Mouse (Mus musculus) megakaryocyte-erythroid progenitor cell, adult 5-6 weeks (primary cell): ENCODE data around the gene Ppp1r36. TPM values are rescaled to one million over a fixed set of nuclear protein-coding genes. Genes with fewer than 3 reads are reported as not detected.

Experiments
- ATAC-seq: replicated peaks from 2 replicates; pipeline ENCODE4 v1.8.0; 2016; ENCODE audit warnings: mild to moderate bottlenecking, inconsistent platforms; ENCODE audit not compliant: severe bottlenecking, poor library complexity, low FRiP score, low TSS enrichment
- total RNA-seq, 2 experiments: library from RNA; stranded (forward) in 1 of 2; stranded (reverse) in 1 of 2; fragments of 200-1000, 215-1000 nt in 1 of 2; fragments of >200 nt in 1 of 2; fragmentation: Nextera tagmentation in 1 of 2; gene quantifications; 2 replicates each; pipeline ENCODE4 v1.2.3; 2014 to 2017

Gene Ppp1r36
- total RNA-seq, 2 experiments from 2014 or later, result not detected

DNA sequence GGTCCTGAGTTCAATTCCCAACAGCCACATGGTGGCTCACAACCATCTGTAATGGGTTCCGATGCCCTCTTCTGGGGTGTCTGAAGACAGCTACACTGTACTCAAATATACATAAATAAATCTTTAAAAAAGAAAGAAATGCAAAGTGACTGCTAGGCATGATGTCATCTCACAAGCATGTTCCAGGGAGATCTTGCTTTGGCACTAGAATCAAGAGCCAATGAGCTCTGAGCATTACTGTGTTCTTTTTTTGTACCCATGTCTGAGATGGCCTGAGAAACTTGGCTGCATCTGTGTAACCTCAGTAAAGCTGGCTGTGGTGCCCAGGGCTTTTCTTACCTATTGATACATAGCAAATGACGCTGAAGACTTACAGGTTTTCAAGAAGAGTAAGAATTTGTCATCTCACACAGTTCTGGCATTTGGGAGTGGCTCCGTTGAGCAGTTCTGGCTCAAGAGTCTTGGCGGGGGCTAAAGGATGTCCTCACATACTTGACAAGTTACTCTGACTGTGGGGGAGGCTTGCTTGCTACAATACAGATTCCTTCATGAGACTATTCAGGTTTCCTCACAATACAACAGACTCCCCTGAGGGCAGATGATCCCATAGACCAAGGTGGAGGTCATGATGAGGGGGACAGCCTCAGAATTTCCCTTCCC, 62.6 kb downstream of the Ppp1r36 start:
- no peak for ATAC-seq

DNA sequence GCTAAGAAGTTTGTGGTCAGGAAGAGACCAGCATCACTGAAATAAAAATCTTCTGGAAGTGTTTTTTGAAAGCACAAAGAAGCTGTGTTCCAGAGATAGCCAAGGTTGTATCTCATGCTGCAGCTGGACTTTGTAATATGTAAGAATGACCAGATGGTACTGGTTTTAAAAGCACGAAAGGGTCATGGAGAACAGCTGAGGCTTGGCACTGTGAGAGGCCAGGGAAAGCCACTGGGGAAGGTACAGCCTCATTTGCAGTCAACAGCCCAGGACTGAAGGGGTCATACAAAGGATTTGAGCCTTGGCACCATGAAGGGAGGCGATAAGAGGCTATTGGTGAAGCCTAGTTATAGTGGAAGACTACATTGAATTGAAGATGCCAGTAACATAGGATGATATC, 65.1 kb downstream of the Ppp1r36 start:
- ATAC-seq, result no peak

DNA sequence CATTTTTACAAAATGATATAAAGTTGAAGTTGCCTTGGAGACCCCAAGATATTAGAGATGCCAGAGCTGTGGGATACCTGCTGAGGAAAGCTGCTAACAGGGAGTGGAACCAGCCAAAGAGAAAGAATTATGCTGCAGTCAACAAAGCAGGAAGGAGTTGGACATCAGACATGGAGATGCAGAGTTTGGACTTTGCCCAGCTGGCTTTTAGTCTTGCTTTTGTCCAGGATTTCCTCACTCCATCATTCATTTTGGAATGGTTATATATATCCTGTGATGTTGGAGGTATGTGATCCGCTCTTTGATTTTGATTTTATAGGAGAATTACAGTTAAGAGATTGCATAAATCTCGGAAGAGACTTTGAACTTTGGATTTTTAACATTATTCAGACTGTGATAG, 65.6 kb downstream of the Ppp1r36 start:
- ATAC-seq, result no peak

DNA sequence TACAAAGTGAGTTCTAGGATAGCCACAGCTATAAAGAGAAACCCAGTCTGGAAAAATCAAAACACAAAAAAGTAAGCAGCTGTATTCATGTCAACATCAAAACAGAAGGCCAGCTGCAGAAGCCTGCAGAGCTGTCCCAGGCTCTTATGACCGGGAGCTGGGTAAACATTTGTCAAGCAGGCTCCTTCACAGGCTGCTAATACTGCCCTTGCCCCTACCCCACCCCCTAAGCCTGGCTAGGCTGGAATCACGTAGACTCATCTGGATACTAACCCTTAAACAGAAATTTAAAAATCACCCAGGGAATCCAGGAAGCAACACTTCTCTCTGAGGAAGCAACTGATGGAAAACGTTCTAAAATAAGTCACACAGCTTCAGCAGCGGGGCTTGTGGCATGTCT, 67.5 kb downstream of the Ppp1r36 start:
- ATAC-seq, result no peak

DNA sequence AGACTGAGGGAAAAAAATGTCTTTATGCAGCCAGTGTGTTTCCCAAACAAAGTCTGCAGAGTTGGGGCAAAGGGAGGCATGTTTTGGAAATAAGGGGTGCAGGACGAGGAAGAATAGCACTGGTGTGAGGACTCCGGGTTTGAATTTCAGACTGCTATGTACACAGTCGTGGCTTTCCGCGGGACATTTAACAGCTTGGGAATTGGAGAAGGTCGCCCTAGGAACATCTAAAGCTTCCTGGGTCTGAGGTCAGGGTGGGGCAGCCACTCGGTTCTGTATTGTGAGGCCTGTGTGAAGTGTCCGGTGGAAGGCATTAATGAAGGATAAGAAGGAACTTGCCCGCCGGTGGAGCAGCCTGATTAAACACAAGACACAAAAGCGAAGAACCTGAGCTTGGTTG, 68.0 kb downstream of the Ppp1r36 start:
- ATAC-seq, result no peak

DNA sequence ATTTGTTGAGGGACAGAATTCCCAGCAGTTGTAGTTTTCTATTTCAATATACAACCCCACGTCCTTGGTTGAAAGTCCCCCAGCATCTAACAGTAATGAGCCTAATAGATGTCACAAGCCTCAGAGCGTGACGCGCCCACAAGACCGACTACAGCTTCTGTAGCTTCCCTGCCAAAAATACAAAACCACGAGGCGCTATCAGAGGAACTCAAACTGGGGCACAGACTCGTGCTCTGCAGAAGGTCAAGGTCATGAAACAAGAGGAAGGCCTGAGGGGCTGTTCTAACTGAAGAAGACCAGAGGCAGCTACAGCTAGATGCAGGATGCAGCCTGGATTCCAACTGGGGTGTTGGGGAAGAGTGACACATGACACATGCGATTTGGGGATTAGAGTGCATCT, 69.6 kb downstream of the Ppp1r36 start:
- peak; percentile 41; the same call in 1 of the 2 replicates for ATAC-seq

Other genes starting within 250 kb of the Ppp1r36 start
- gene Esr2, start 240.3 kb upstream of the Ppp1r36 start, total RNA-seq (2014; fragmentation: Nextera tagmentation), result not detected in 2 replicates
- gene Esr2, start 240.3 kb upstream of the Ppp1r36 start, total RNA-seq (2017), result not detected in 2 replicates
- 2.0 TPM in 1 of 2 replicates, not detected in the other for gene Tex21, start 170.8 kb upstream of the Ppp1r36 start, total RNA-seq (2014; fragmentation: Nextera tagmentation)
- 1.9 and 2.9 TPM in 2 replicates for gene Tex21, start 170.8 kb upstream of the Ppp1r36 start, total RNA-seq (2017)
- gene Mthfd1, start 162.2 kb upstream of the Ppp1r36 start, total RNA-seq (2014; fragmentation: Nextera tagmentation), result 306 and 318 TPM in 2 replicates
- 467 and 637 TPM in 2 replicates for gene Mthfd1, start 162.2 kb upstream of the Ppp1r36 start, total RNA-seq (2017)
- 1.2 and 2.6 TPM in 2 replicates for gene Akap5, start 92.6 kb upstream of the Ppp1r36 start, total RNA-seq (2014; fragmentation: Nextera tagmentation)
- gene Akap5, start 92.6 kb upstream of the Ppp1r36 start, total RNA-seq (2017), result 2.1 and 4.8 TPM in 2 replicates
- gene Zbtb25, start 47.9 kb upstream of the Ppp1r36 start, total RNA-seq (2014; fragmentation: Nextera tagmentation), result 22.0 and 22.1 TPM in 2 replicates
- gene Zbtb25, start 47.9 kb upstream of the Ppp1r36 start, total RNA-seq (2017), result 15.6 and 20.6 TPM in 2 replicates
- gene Zbtb1, start 47.3 kb upstream of the Ppp1r36 start, total RNA-seq (2014; fragmentation: Nextera tagmentation), result 21.1 and 28.4 TPM in 2 replicates
- gene Zbtb1, start 47.3 kb upstream of the Ppp1r36 start, total RNA-seq (2017), result 25.0 and 35.6 TPM in 2 replicates
- 2.3 and 2.8 TPM in 2 replicates for gene Hspa2, start 13.4 kb upstream of the Ppp1r36 start, total RNA-seq (2014; fragmentation: Nextera tagmentation)
- gene Hspa2, start 13.4 kb upstream of the Ppp1r36 start, total RNA-seq (2017), result 11.6 and 14.6 TPM in 2 replicates
- 2.4 and 3.9 TPM in 2 replicates for gene Plekhg3, start 113.4 kb downstream of the Ppp1r36 start, total RNA-seq (2014; fragmentation: Nextera tagmentation)
- gene Plekhg3, start 113.4 kb downstream of the Ppp1r36 start, total RNA-seq (2017), result 0.38 and 0.42 TPM in 2 replicates